21 mouse cellular contexts compared by ENCODE assay signal in the genomic region with DNA sequence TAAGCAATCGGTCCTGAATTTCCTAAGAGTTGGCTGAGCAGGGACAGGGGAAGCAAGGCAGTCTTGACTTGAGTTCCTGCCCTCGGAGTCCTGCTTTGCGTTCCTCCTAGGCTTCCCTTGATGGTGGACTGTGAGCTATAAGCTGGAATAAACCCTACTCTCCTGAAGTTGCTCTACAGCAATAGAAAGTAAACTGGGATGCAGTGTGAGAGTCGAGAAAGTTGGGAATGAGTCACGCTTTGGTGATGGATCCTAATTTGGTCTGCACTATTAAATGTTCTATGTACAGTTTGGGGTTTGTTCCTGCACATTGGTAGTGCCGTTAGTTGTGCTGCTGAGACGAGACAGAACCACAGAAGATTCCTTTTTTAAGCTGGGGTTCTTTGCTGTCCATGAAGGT.
DNase-seq lines count a peak whose midpoint lies in the region; ATAC-seq lines count a peak whose summit lies in the region.
"Had no signal": no experiment of that assay in that cellular context is flagged by ENCODE, and none has a peak within 500 bp of the region (broad histone marks: within the 10 kb centered on the region; RNA-seq: fewer than 3 reads in every experiment).

No protein-coding gene starts in this region.

- no peak for DNase-seq in frontal cortex, postnatal 10 days (ENCODE audit: low spot score in 2 of 2)
- peak; percentile 18 for DNase-seq in right cerebral cortex, adult 18-20 months
- no peak for DNase-seq in right cerebral cortex, postnatal 25 days
- no peak for DNase-seq in urinary bladder, postnatal 14 days (ENCODE audit: low spot score)
- DNase-seq: adrenal gland, adult 8-10 months; adrenal gland, postnatal 14 days; adrenal gland, postnatal 36 days; B cell, adult 2 months; cerebellum, adult 11 months; cerebellum, adult 18-20 months; cerebellum, adult 8-10 months; cerebellum, adult 9-11 months; cerebellum, postnatal 14 days; cerebellum, postnatal 36 days; embryo, embryonic 11 days had no signal

- peak; percentile 62; the same call in 1 of the 2 replicates for ATAC-seq in frontal cortex, adult (ENCODE audit: low TSS enrichment)
- ATAC-seq: activated CD4-positive, CD25-positive, alpha-beta regulatory T cell, adult 4 months; CD4-positive, CD25-positive, alpha-beta regulatory T cell, adult 4 months; forebrain, embryonic 14.5 days; forebrain, embryonic 16.5 days; Patski had no signal
